Mouse (Mus musculus): ENCODE results near the gene Enpep.

GRCm38 (mm10) chr3:129313671-129314415 lies 18.7 kb downstream of the Enpep start:
- TF ChIP-seq CHD2 (IDR thresholded peaks at IDR 0.05; ENCODE audit: low read depth, low read length) (no peak), ZNF384 (IDR thresholded peaks at IDR 0.05; ENCODE audit: low read depth, low read length) (no peak)
